Mouse (Mus musculus): ENCODE results near the gene 1700016C15Rik.
A peak's percentile ranks its signal among the peaks of the same experiment; 100 is the strongest.

The 1700016C15Rik gene

GRCm38 (mm10) chr1:177729043-177730024, at the start of gene 1700016C15Rik:
TSS of gene 1700016C15Rik (plus strand) at chr1:177729814.
- no peak for DNase-seq (ENCODE audit: extremely low spot score, low spot score)

- DNase-seq (ENCODE audit: extremely low spot score, low spot score): no peak
Observed at GRCm38 (mm10) chr1:177681239-177681638, 48.4 kb upstream of the 1700016C15Rik start.

GRCm38 (mm10) chr1:177683931-177684836, 45.4 kb upstream of the 1700016C15Rik start:
- DNase-seq (ENCODE audit: extremely low spot score, low spot score): peak; percentile 46

GRCm38 (mm10) chr1:177684901-177685300, 44.7 kb upstream of the 1700016C15Rik start:
- no peak for DNase-seq (ENCODE audit: extremely low spot score, low spot score)

GRCm38 (mm10) chr1:177686137-177686536, 43.5 kb upstream of the 1700016C15Rik start:
- no peak for DNase-seq (ENCODE audit: extremely low spot score, low spot score)

GRCm38 (mm10) chr1:177686982-177687381, 42.6 kb upstream of the 1700016C15Rik start:
- DNase-seq (ENCODE audit: extremely low spot score, low spot score): no peak

- no peak for DNase-seq (ENCODE audit: extremely low spot score, low spot score)
Observed at GRCm38 (mm10) chr1:177692491-177692890, 37.1 kb upstream of the 1700016C15Rik start.

- no peak for DNase-seq (ENCODE audit: extremely low spot score, low spot score)
Observed at GRCm38 (mm10) chr1:177693486-177694252, 35.9 kb upstream of the 1700016C15Rik start.

GRCm38 (mm10) chr1:177700560-177700959, 29.1 kb upstream of the 1700016C15Rik start:
- no peak for DNase-seq (ENCODE audit: extremely low spot score, low spot score)

GRCm38 (mm10) chr1:177702481-177703146, 27.0 kb upstream of the 1700016C15Rik start:
- DNase-seq (ENCODE audit: extremely low spot score, low spot score): peak; percentile 87

- no peak for DNase-seq (ENCODE audit: extremely low spot score, low spot score)
Observed at GRCm38 (mm10) chr1:177703147-177703807, 26.3 kb upstream of the 1700016C15Rik start.

- DNase-seq (ENCODE audit: extremely low spot score, low spot score): no peak
Observed at GRCm38 (mm10) chr1:177705204-177705603, 24.4 kb upstream of the 1700016C15Rik start.

- no peak for DNase-seq (ENCODE audit: extremely low spot score, low spot score)
Observed at GRCm38 (mm10) chr1:177707571-177707970, 22.0 kb upstream of the 1700016C15Rik start.

- DNase-seq (ENCODE audit: extremely low spot score, low spot score): no peak
Observed at GRCm38 (mm10) chr1:177708583-177709055, 21.0 kb upstream of the 1700016C15Rik start.

GRCm38 (mm10) chr1:177711000-177711399, 18.6 kb upstream of the 1700016C15Rik start:
- no peak for DNase-seq (ENCODE audit: extremely low spot score, low spot score)

- DNase-seq (ENCODE audit: extremely low spot score, low spot score): no peak
Observed at GRCm38 (mm10) chr1:177711418-177711817, 18.2 kb upstream of the 1700016C15Rik start.

- no peak for DNase-seq (ENCODE audit: extremely low spot score, low spot score)
Observed at GRCm38 (mm10) chr1:177713635-177714396, 15.8 kb upstream of the 1700016C15Rik start.

GRCm38 (mm10) chr1:177714397-177715012, 15.1 kb upstream of the 1700016C15Rik start:
- no peak for DNase-seq (ENCODE audit: extremely low spot score, low spot score)

GRCm38 (mm10) chr1:177716448-177716847, 13.2 kb upstream of the 1700016C15Rik start:
- no peak for DNase-seq (ENCODE audit: extremely low spot score, low spot score)

Measured in neural tube, embryonic 10.5 days (tissue).